Mouse (Mus musculus) forebrain, embryonic 14.5 days (tissue): ENCODE measurements around the gene Fbxl15. TPM values are rescaled to one million over a fixed set of nuclear protein-coding genes. Genes with fewer than 3 reads are reported as not detected.

Experiments
- ATAC-seq: fragments of 200-750 bp; cut with Nextera tagmentation; 2 replicates; pipeline ENCODE4 v1.8.0; 2017; ENCODE audit warnings: mild to moderate bottlenecking, moderate library complexity
- DNase-seq: peaks from one replicate; pipeline ENCODE4 v3.0.0-alpha.2; 2015; ENCODE audit warnings: low spot score
- H3K27ac ChIP-seq: fragments of 300-500 bp; sonication (generic); 2 replicates; pipeline ENCODE4 v1.5.1; 2014; ENCODE audit warnings: low read depth, mild to moderate bottlenecking, control low read depth, low read length, moderate library complexity
- H3K27me3 ChIP-seq: fragments of 300-500 bp; sonication (generic); replicated peaks from 2 replicates; pipeline ENCODE4 v1.6.1; 2014; ENCODE audit warnings: low read length, control low read depth, mixed read lengths; ENCODE audit not compliant: control insufficient read depth, insufficient read depth
- H3K36me3 ChIP-seq: fragments of 300-500 bp; sonication (generic); 2 replicates; pipeline ENCODE4 v1.6.1; 2014; ENCODE audit warnings: low read length, control low read depth; ENCODE audit not compliant: control insufficient read depth, insufficient read depth
- H3K4me1 ChIP-seq: fragments of 300-500 bp; sonication (generic); 2 replicates; pipeline ENCODE4 v1.6.1; 2014; ENCODE audit warnings: antibody characterized with exemption, low read length, control low read depth; ENCODE audit not compliant: control insufficient read depth, insufficient read depth
- H3K4me2 ChIP-seq: fragments of 300-500 bp; sonication (generic); 2 replicates; pipeline ENCODE4 v1.6.1; 2014; ENCODE audit warnings: mild to moderate bottlenecking, control low read depth, low read length
- H3K4me3 ChIP-seq: fragments of 300-500 bp; sonication (generic); 2 replicates; pipeline ENCODE4 v1.5.1; 2014; ENCODE audit warnings: low read depth, low read length, control low read depth
- H3K9ac ChIP-seq: fragments of 300-500 bp; sonication (generic); 2 replicates; pipeline ENCODE4 v1.6.1; 2014; ENCODE audit warnings: mild to moderate bottlenecking, low read length, control low read depth, moderate library complexity
- H3K9me3 ChIP-seq: fragments of 300-500 bp; sonication (generic); replicated peaks from 2 replicates; pipeline ENCODE4 v1.6.1; 2016; ENCODE audit warnings: low read length, control low read depth, mixed read lengths; ENCODE audit not compliant: control insufficient read depth
- WGBS: fragments of 180-500 bp; shearing (Covaris S2); extraction: QIAGEN DNeasy Blood & Tissue Kit; methylation state at CpG from one replicate; pipeline ENCODE4 v1.1.7; 2014; 5-methylcytosine and 5-hydroxymethylcytosine counted together
- polyA plus RNA-seq: library from polyadenylated mRNA; unstranded; fragments of >200 nt; fragmentation: Nextera tagmentation; extraction: Ambion mirVana; gene quantifications from 2 replicates; pipeline ENCODE4 v1.2.1, GENCODE M21; 2014

Gene Fbxl15
- polyA plus RNA-seq, 1 experiment from 2014 or later, result 43.1 TPM

DNA sequence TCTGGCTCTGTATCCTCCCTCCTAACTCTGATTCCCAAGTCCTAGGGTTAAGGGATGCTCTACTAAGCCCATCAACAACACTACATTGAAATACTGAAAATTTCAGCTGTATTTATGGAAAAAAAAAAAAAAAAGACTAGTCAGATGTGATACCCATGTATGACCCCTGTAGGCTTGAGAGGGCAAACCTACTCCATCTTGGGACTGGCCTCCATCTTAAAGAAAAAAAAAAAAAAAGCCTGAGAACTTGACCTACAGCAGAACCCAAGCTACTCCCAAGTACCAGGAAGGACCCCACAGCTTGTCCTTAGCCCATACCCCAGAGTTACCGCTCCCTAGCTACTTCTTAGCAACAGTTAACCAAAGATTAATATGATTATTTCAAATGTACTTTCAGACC lies 19.2 kb downstream of the Fbxl15 start:
- Histone ChIP-seq H3K27me3 (no peaks in the 10 kb centered on the region; the same call in 1 of the 2 replicates), H3K27ac (no peak overlapping the region), H3K36me3 (no peaks in the 10 kb centered on the region), H3K9me3 (no peaks in the 10 kb centered on the region), H3K9ac (no peak overlapping the region), H3K4me3 (no peak overlapping the region), H3K4me2 (no peak overlapping the region), H3K4me1 (peaks cover 5% of the 10 kb centered on the region; the same call in 1 of the 2 replicates)
- 100% methylated on average over 1 of the region's 1 CpGs for WGBS
- ATAC-seq (no peak), DNase-seq (no peak)

- Histone ChIP-seq H3K9ac (peak overlapping the region; percentile 81), H3K36me3 (no peaks in the 10 kb centered on the region), H3K4me2 (peak overlapping the region; percentile 95), H3K27ac (peak overlapping the region; percentile 86), H3K4me3 (peak overlapping the region; percentile 65), H3K27me3 (no peaks in the 10 kb centered on the region; the same call in 1 of the 2 replicates), H3K9me3 (no peaks in the 10 kb centered on the region), H3K4me1 (peaks cover 5% of the 10 kb centered on the region; the same call in 1 of the 2 replicates)
- DNase-seq (peak; percentile 46), ATAC-seq (peak; percentile 19; the same call in 1 of the 2 replicates)
- 34% methylated on average over 14 of the region's 14 CpGs for WGBS
Measured at GRCm38 (mm10) chr19:46347936-46348668, 20.1 kb downstream of the Fbxl15 start.

DNA sequence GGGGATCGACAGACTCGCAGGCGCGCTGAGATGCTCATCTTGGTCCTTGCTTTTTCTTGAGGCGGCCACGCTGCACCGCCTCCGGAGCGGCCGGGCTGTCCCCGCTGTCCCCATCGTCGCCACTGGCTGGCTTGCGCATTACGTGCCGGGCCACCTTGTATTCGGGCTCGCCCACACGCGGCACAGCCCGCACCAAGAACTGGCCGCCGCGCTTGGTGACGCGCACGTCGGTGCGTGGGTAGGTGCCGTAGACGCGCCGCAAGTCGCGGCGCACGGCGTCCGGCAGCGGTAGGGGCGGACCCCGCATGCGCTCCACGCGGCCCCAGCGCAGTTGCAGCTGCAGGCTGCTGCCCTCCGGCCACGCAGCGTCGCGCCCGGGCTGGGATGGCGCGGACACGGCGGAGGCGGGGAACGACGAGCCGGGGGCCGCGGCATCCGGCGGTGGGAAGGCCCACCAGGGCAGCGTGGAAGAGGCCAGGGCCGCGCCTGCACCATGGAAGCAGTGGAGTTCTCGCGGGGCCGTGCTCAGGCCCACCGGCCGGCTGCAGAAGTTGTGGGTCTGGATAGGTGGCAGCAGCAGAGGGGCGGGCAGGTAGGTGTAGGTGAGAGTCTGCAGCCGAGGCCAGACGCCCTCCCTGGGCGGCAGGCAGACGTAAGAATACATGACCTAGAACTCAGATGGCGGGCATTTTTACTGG lies 20.9 kb downstream of the Fbxl15 start:
- WGBS, result under 1% methylated on average over 78 of the region's 78 CpGs
- Histone ChIP-seq H3K36me3 (no peaks in the 10 kb centered on the region), H3K27me3 (no peaks in the 10 kb centered on the region; the same call in 1 of the 2 replicates), H3K9ac (peak overlapping the region; percentile 81), H3K4me1 (peaks cover 5% of the 10 kb centered on the region; the same call in 1 of the 2 replicates), H3K9me3 (no peaks in the 10 kb centered on the region), H3K27ac (peak overlapping the region; percentile 86), H3K4me2 (peak overlapping the region; percentile 95), H3K4me3 (peak overlapping the region; percentile 65)
- ATAC-seq (peak; percentile 95), DNase-seq (peak; percentile 91)

DNA sequence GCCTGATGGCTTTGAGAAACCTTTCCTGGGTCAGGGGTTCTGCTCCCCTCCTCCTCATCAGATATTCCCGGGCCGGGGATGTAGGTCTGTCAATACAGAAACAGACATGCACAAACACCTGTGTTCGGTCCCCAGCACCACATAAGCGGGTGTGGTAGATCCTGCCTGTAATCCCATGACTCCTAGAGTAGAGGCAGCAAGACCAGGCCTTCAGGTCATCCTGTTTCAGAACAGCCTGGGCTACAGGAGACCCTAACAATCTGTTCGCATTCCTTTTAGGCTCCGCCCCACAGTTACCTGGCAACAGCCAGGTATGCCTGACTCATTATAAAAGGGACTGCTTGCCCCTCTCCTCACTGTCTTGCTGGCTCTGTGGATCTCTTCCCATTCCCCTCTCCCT lies 21.6 kb downstream of the Fbxl15 start:
- Histone ChIP-seq H3K36me3 (no peaks in the 10 kb centered on the region), H3K9me3 (no peaks in the 10 kb centered on the region), H3K27ac (no peak overlapping the region), H3K4me2 (peak overlapping the region; percentile 95), H3K4me1 (peaks cover 5% of the 10 kb centered on the region; the same call in 1 of the 2 replicates), H3K9ac (peak overlapping the region; percentile 81), H3K27me3 (no peaks in the 10 kb centered on the region; the same call in 1 of the 2 replicates), H3K4me3 (peak overlapping the region; percentile 65)
- ATAC-seq, result no peak
- no peak for DNase-seq
- 31% methylated on average over 6 of the region's 6 CpGs for WGBS

DNA sequence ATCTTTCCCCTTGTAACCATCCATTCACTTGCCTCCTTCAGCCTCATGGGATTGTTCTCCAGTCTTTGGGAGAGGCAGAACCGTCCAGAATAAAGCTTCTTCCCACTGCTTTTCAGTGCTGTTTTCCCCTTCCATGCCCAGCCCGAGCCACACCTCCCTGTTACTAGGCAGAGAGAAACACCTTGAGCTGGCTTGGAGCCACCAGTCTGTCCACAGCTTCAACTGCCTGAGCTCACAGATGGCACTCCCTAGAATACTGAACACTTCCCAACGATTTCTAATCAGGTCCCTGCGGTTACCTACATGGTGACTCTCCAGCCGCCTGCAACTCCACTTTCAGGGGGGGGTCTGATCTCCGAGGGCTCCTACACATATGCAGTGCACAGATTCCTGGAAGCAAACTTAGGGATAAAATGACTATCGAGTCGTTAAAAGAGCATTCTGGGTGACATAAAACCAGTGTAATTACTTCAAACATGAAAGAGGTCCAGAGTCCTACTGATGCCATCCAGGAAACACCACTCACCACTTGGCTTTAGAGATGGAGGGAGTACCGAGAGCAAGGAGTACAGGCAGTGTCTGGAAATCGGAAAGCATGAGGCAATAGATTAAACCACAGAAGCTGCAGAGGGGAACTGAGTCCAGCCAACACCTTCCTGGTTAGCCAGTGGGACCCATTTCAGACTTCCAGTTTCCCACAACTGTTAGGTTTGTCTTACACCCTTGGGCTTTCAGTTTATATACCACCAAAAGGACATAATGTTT lies 22.4 kb downstream of the Fbxl15 start, which contains the start of gene 2310034G01Rik:
2310034G01Rik (minus strand) TSS at position 135 of the 765 bp plus-strand sequence.
- Histone ChIP-seq H3K27ac (peak within 1 kb of the TSS; percentile 86), H3K27me3 (no peaks in the 10 kb centered on the region; the same call in 1 of the 2 replicates), H3K4me3 (peak within 1 kb of the TSS; percentile 65), H3K9ac (peak within 1 kb of the TSS; percentile 81), H3K4me1 (peaks cover 5% of the 10 kb centered on the region; the same call in 1 of the 2 replicates), H3K4me2 (peak within 1 kb of the TSS; percentile 95), H3K36me3 (no peaks in the 10 kb centered on the region), H3K9me3 (no peaks in the 10 kb centered on the region)
- DNase-seq, result no peak
- ATAC-seq, result no peak
- WGBS, result 54% methylated on average over 10 of the region's 10 CpGs

- Histone ChIP-seq H3K4me2 (peak overlapping the region; percentile 70), H3K4me3 (peak overlapping the region; percentile 45), H3K27ac (no peak overlapping the region), H3K9me3 (no peaks in the 10 kb centered on the region), H3K27me3 (no peaks in the 10 kb centered on the region; the same call in 1 of the 2 replicates), H3K36me3 (no peaks in the 10 kb centered on the region), H3K4me1 (no peaks in the 10 kb centered on the region), H3K9ac (peak overlapping the region; percentile 69)
- DNase-seq, result peak; percentile 96
- ATAC-seq, result peak; percentile 96
- WGBS, result under 1% methylated on average over 29 of the region's 29 CpGs
Measured at GRCm38 (mm10) chr19:46356701-46357138, 28.7 kb downstream of the Fbxl15 start.

GRCm38 (mm10) chr19:46357344-46358280 lies 29.6 kb downstream of the Fbxl15 start:
- 29% methylated on average over 25 of the region's 25 CpGs for whole genome bisulfite sequencing
- Histone ChIP-seq H3K4me3 (peak overlapping the region; percentile 45), H3K4me1 (no peaks in the 10 kb centered on the region), H3K9me3 (no peaks in the 10 kb centered on the region), H3K9ac (peak overlapping the region; percentile 69), H3K27me3 (no peaks in the 10 kb centered on the region; the same call in 1 of the 2 replicates), H3K4me2 (peak overlapping the region; percentile 70), H3K36me3 (no peaks in the 10 kb centered on the region), H3K27ac (no peak overlapping the region)
- DNase-seq (no peak), ATAC-seq (no peak)
